Mouse (Mus musculus) liver, embryonic 11.5 days (tissue): ENCODE data around the gene Map3k9. TPM values are rescaled to one million over a fixed set of nuclear protein-coding genes. Genes with fewer than 3 reads are reported as not detected.

ENCODE experiments used
- ATAC-seq: fragments of 200-750 bp; cut with Nextera tagmentation; replicated peaks from 2 replicates; pipeline ENCODE4 v1.8.0; 2017; ENCODE audit warnings: moderate number of reproducible peaks, mild to moderate bottlenecking, moderate TSS enrichment, moderate library complexity; ENCODE audit not compliant: low FRiP score
- DNase-seq: peaks from one replicate; pipeline ENCODE4 v3.0.0-alpha.2; 2017; ENCODE audit warnings: low spot score
- H3K27ac ChIP-seq: fragments of 300-500 bp; sonication (generic); 2 replicates; pipeline ENCODE4 v1.5.1; 2014; ENCODE audit warnings: mild to moderate bottlenecking, low read depth, low read length, control low read depth
- H3K27me3 ChIP-seq: fragments of 300-500 bp; sonication (generic); replicated peaks from 2 replicates; pipeline ENCODE4 v1.6.1; 2014; ENCODE audit warnings: low read length, mixed read lengths; ENCODE audit not compliant: control insufficient read depth, insufficient read depth
- H3K36me3 ChIP-seq: fragments of 300-500 bp; sonication (generic); 2 replicates; pipeline ENCODE4 v1.6.1; 2014; ENCODE audit warnings: mild to moderate bottlenecking, low read length, moderate library complexity, mixed read lengths; ENCODE audit not compliant: control insufficient read depth, insufficient read depth
- H3K4me1 ChIP-seq: fragments of 300-500 bp; sonication (generic); replicated peaks from 2 replicates; pipeline ENCODE4 v1.6.1; 2014; ENCODE audit warnings: low read length, mixed read lengths; ENCODE audit not compliant: control insufficient read depth, insufficient read depth
- H3K4me2 ChIP-seq: fragments of 300-500 bp; sonication (generic); 2 replicates; pipeline ENCODE4 v1.6.1; 2014; ENCODE audit warnings: mild to moderate bottlenecking, control low read depth, moderate library complexity
- H3K4me3 ChIP-seq: fragments of 300-500 bp; sonication (generic); 2 replicates; pipeline ENCODE4 v1.5.1; 2014; ENCODE audit warnings: low read depth, low read length, control low read depth
- H3K9ac ChIP-seq: fragments of 300-500 bp; sonication (generic); 2 replicates; pipeline ENCODE4 v1.6.1; 2014; ENCODE audit warnings: low read depth, low read length, control low read depth
- H3K9me3 ChIP-seq: fragments of 300-500 bp; sonication (generic); 2 replicates; pipeline ENCODE4 v1.6.1; 2016; ENCODE audit warnings: low read length, inconsistent platforms, mixed read lengths; ENCODE audit not compliant: control insufficient read depth
- WGBS: fragments of 180-500 bp; shearing (Covaris S2); extraction: QIAGEN DNeasy Blood & Tissue Kit; methylation state at CpG from one replicate; pipeline ENCODE4 v1.1.7; 2014; 5-methylcytosine and 5-hydroxymethylcytosine counted together
- polyA plus RNA-seq: library from polyadenylated mRNA; unstranded; fragments of >200 nt; fragmentation: Nextera tagmentation; extraction: Ambion mirVana; gene quantifications from 2 replicates; pipeline ENCODE4 v1.2.1, GENCODE M21; 2014

The Map3k9 gene
- polyA plus RNA-seq, 1 experiment from 2014 or later: 0.32 TPM

- no peak overlapping the region for H3K4me2 ChIP-seq
- no peaks in the 10 kb centered on the region for H3K9me3 ChIP-seq
- no peak overlapping the region for H3K9ac ChIP-seq
- no peak for ATAC-seq
- H3K27me3 ChIP-seq: no peaks in the 10 kb centered on the region
- 86% methylated on average over 5 of the region's 5 CpGs for WGBS
- no peak for DNase-seq
- H3K36me3 ChIP-seq: no peaks in the 10 kb centered on the region
- no peak overlapping the region for H3K27ac ChIP-seq
- H3K4me1 ChIP-seq: no peaks in the 10 kb centered on the region
- H3K4me3 ChIP-seq: no peak overlapping the region
Observed at GRCm38 (mm10) chr12:81687873-81688272, 93.1 kb downstream of the Map3k9 start.

DNA sequence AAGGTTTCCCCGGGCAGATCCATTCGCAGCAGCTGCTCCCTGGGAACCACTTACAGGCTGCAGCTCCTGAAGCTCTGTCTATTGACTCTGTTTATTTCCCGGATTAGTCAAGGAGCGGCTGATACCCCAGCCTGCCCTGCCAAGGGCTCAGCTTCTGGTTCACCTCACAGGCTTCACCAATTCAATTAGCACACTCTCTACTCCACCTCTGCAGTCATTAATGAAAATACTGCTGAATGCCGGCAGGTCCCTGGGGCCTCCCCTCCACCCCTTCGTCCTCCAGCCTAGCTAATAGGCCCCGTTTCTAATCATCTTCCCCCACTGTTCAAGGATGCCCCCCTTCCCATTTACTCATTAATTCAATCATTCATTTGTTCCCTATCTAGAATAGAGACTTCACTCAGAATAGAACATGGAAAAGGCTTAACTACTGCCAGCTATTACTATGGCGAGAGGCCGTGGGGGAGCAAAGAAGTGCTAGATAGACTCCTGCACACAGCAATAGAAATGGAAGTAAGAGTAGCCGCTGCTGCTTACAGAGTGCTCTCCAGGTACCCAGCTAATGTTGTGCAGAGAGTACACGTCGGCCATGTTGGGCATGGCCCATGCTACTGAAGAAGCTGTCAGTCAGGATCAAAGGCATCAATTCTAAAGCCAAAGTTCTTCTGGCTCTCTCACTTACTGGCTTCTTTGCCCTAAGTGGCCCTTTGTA, 94.4 kb downstream of the Map3k9 start:
- H3K4me1 ChIP-seq: no peaks in the 10 kb centered on the region
- H3K9me3 ChIP-seq: no peaks in the 10 kb centered on the region
- ATAC-seq (no peak), DNase-seq (no peak)
- H3K36me3 ChIP-seq: no peaks in the 10 kb centered on the region
- H3K9ac ChIP-seq: no peak overlapping the region
- no peak overlapping the region for H3K27ac ChIP-seq
- H3K4me3 ChIP-seq: no peak overlapping the region
- no peaks in the 10 kb centered on the region for H3K27me3 ChIP-seq
- H3K4me2 ChIP-seq: no peak overlapping the region
- 66% methylated on average over 12 of the region's 12 CpGs for WGBS

- Histone ChIP-seq H3K4me2 (no peak overlapping the region), H3K4me1 (no peaks in the 10 kb centered on the region), H3K9ac (no peak overlapping the region), H3K9me3 (no peaks in the 10 kb centered on the region), H3K27ac (no peak overlapping the region), H3K27me3 (no peaks in the 10 kb centered on the region), H3K4me3 (no peak overlapping the region), H3K36me3 (no peaks in the 10 kb centered on the region)
- ATAC-seq (no peak), DNase-seq (no peak)
- 59% methylated on average over 3 of the region's 3 CpGs for WGBS
Observed at GRCm38 (mm10) chr12:81685981-81686380, 95.0 kb downstream of the Map3k9 start.

DNA sequence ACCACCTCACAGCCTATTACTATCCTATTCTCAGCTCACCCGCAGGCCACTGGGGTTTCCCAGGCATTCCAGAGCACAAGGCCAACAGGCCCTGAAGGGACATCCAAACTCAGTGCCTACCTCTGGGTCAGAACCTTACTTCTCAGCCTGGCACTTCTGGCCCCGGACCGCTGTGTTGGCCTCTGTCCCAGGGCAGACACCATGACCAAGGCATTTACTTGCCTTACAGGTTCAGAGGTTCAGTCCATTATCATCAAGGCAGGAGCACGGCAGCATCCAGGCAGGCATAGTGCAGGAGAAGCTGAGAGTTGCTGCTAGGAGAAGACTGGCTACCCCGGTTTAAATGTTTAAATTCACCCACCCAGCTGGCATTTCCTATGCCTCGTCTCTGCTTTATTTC, 96.9 kb downstream of the Map3k9 start:
- DNase-seq (no peak), ATAC-seq (no peak)
- Histone ChIP-seq H3K27me3 (no peaks in the 10 kb centered on the region), H3K4me3 (no peak overlapping the region), H3K4me1 (no peaks in the 10 kb centered on the region), H3K9ac (no peak overlapping the region), H3K36me3 (no peaks in the 10 kb centered on the region), H3K27ac (no peak overlapping the region), H3K9me3 (no peaks in the 10 kb centered on the region), H3K4me2 (no peak overlapping the region)
- WGBS: 78% methylated on average over 6 of the region's 6 CpGs

DNA sequence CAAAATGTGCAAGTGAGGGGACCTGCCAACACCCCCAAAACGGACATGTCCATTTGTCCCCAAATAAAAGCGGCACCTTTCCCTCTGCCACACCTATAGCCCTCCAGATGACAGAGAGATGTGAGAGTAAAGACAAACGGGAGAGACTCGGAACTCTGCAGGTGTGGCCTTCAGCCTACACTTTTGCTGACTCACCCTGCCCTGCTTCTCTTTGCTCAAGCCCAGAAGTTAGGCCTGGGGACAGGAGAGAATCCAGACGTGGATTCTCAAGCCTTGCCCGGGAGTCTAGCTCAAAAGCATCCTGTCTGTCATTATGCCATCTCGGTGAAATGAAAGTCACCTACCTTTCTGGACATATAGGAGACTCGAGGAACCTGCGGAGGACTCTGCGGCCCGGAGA, 97.6 kb downstream of the Map3k9 start:
- Histone ChIP-seq H3K27ac (no peak overlapping the region), H3K4me3 (no peak overlapping the region), H3K9me3 (no peaks in the 10 kb centered on the region), H3K9ac (no peak overlapping the region), H3K36me3 (no peaks in the 10 kb centered on the region), H3K27me3 (no peaks in the 10 kb centered on the region), H3K4me1 (no peaks in the 10 kb centered on the region), H3K4me2 (no peak overlapping the region)
- 64% methylated on average over 11 of the region's 11 CpGs for WGBS
- no peak for DNase-seq
- ATAC-seq: no peak

GRCm38 (mm10) chr12:81679807-81680529, 101.0 kb downstream of the Map3k9 start:
- no peak for ATAC-seq
- no peaks in the 10 kb centered on the region for H3K4me1 ChIP-seq
- WGBS: 64% methylated on average over 7 of the region's 7 CpGs

GRCm38 (mm10) chr12:81675557-81675956, 105.4 kb downstream of the Map3k9 start:
- WGBS: 48% methylated on average over 2 of the region's 2 CpGs
- DNase-seq (no peak), ATAC-seq (no peak)
- no peak overlapping the region for H3K4me3 ChIP-seq
- no peak overlapping the region for H3K4me2 ChIP-seq
- no peak overlapping the region for H3K9ac ChIP-seq
- H3K27me3 ChIP-seq: no peaks in the 10 kb centered on the region
- H3K27ac ChIP-seq: no peak overlapping the region
- no peaks in the 10 kb centered on the region for H3K9me3 ChIP-seq
- no peaks in the 10 kb centered on the region for H3K4me1 ChIP-seq
- no peaks in the 10 kb centered on the region for H3K36me3 ChIP-seq

More at GRCm38 (mm10) chr12:81679807-81680529, 101.0 kb downstream of the Map3k9 start:
- Histone ChIP-seq H3K4me2 (no peak overlapping the region), H3K9me3 (no peaks in the 10 kb centered on the region), H3K9ac (no peak overlapping the region), H3K4me3 (no peak overlapping the region), H3K36me3 (no peaks in the 10 kb centered on the region), H3K27me3 (no peaks in the 10 kb centered on the region), H3K27ac (no peak overlapping the region)
- no peak for DNase-seq
